Mouse (Mus musculus): ENCODE data around the gene Upp2. TPM values are rescaled to one million over a fixed set of nuclear protein-coding genes. Genes with fewer than 3 reads are reported as not detected.

The Upp2 gene
- total RNA-seq, 2 experiments from 2014 or later: 2.1 to 3.1 TPM

GRCm38 (mm10) chr2:58748296-58748695, 181.2 kb downstream of the Upp2 start:
- DNase-seq (ENCODE audit: low spot score): no peak

- DNase-seq (ENCODE audit: low spot score): no peak
Measured at GRCm38 (mm10) chr2:58752891-58753290, 185.8 kb downstream of the Upp2 start.

- DNase-seq (ENCODE audit: low spot score): no peak
Measured at GRCm38 (mm10) chr2:58754736-58755135, 187.6 kb downstream of the Upp2 start.

DNA sequence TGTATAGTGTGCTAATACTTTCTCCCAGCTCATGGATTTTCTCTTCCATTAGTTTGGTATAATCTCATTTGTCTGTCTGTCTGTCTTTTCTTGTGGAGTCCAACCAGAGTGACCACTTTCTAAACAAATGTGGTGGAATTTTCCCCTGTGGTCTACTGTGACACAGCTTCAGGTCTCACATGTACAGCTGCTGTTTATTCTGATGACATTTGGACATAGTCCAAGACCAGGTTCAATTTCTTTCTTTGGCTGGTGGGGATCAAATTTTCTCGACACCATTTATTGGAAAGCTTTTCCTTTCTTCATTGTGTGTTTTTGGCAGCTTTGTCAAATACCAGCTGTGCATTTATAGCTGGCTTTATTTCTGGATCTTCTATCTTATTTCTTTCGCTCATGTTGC, 191.0 kb downstream of the Upp2 start:
- no peak for DNase-seq (ENCODE audit: low spot score)

GRCm38 (mm10) chr2:58759676-58760075, 192.6 kb downstream of the Upp2 start:
- DNase-seq (ENCODE audit: low spot score): no peak

DNA sequence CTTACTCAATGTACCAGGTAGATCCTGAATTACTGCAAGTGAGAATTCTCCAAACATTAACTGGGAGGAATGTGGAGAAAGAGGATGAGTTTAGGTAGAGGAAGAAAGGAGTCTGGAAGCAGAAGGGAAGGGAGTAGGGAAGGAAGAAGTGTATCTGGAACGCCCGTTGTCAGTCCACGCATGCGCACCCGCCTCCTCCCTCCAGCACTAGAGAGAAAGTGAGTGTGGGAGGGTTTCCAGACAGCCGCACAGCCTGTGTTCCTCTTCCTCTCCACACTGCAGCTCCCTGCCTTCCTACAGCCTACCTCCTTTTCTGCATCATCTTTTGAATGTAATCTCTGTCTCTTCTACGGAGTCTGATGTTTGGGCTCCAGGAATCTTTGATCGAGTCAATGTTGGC, 198.0 kb downstream of the Upp2 start:
- no peak for DNase-seq (ENCODE audit: low spot score)

DNA sequence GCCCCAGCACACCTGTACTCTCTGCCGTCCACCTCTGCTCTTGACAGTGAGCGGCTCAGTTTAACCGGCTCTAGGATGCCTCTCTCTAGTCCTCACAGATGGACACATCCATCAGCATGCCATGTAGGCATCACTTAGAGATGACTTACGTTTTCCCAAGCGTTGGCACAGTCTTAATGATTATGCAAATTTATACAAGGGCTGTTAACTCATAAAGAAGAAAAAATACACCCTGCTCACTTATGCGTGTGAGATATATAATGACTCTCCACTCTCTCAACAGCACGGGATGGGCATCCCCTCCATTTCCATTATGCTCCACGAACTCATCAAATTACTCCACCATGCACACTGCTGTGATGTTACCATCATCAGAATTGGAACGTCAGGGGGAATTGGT, 206.7 kb downstream of the Upp2 start:
- DNase-seq (ENCODE audit: low spot score): no peak

GRCm38 (mm10) chr2:58778986-58779495, 211.9 kb downstream of the Upp2 start:
- DNase-seq (ENCODE audit: low spot score): no peak

DNA sequence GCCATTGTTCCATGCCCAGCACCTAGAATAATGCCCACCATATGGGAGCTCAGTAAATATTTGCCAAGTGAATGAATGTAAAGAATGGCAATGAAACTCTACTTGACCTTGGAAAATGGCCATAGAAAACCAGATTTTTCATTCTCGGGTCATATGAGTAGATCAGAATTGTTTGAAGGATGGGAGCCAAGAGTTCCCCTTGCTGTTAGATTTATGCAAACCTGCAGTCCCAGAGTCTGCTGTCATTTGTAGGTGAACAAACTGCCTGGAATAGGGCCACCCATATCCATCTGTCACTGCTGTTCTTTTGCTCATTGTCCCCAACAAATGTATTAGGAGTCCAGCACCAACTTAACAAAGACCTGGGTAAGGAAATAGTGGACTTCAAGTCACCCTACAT, 216.4 kb downstream of the Upp2 start:
- DNase-seq (ENCODE audit: low spot score): no peak

GRCm38 (mm10) chr2:58786177-58786576, 219.1 kb downstream of the Upp2 start:
- no peak for DNase-seq (ENCODE audit: low spot score)

DNA sequence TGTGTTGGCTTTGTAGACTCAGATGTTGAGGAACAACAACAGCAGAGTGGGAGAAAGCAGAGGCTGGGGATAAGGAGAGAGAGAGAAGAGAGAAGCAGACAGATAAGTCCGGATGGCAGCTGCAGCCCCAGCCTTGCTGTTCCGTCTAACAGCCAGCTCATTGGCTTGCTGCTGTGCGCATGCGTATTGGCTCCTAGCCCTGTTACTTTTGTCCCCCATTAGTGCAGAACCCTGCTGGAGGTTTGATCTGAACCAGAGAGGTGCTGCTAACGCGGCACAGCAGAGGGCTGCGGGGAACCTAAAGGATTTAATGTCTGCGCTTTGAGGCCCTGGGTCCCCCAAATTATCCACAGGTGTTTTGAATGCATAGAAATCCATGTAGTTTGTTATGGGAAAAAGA, 219.6 kb downstream of the Upp2 start:
- DNase-seq (ENCODE audit: low spot score): no peak

DNA sequence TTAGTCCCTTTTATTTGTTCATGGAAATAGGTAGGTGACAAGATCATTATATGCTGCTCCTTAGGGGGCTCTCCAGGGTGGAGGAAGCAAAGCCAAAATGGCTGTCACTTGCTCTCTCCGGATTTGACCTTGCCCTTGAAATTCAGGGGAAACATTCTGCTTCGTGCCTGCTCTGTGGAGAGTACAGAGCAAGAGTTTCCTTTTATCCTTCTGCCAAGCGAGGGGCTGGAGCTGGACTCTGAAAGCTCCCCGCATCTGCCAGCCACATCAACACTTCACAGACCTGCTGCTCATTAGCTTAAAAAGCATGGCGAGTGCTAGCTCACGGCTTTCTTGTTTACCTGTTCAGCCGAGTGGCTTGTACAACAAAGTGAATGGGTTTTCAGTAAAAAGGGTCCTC, 220.3 kb downstream of the Upp2 start:
- no peak for DNase-seq (ENCODE audit: low spot score)

DNA sequence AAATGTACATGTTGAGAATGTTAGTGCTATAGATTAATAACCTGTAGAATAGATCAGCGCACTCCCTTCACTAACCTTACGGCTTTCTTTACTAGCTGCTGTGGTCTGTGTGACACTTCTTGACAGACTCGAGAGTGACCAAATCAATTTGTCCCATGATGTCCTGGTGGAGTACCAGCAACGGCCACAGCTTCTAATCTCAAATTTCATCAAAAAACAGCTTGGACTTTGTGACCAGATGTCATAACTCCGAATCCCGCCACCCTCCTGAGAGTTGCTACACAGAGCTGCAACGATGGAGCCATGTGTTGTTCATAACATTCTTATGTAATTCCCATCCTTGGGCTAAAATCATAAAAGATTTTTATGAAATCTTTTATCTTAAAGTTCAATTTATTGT, 222.8 kb downstream of the Upp2 start:
- DNase-seq (ENCODE audit: low spot score): no peak

DNA sequence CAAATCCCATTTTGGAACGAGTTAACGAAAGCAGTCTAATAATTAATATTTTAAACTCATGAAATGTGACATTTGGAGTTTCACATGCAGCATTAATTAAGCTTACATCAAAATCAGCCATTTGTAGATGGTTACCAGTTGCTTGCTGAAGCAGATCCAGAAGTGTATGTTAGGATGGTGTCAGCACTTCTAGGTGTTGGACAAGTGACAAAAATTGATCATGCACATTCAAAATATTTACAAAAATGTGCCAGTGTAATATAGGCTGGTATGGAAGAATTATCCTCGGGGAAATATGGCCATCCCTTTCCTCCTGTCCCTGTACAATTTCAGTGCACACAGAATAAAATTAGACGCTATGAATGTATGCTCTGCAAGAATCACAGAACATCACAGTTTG, 223.3 kb downstream of the Upp2 start:
- no peak for DNase-seq (ENCODE audit: low spot score)

DNA sequence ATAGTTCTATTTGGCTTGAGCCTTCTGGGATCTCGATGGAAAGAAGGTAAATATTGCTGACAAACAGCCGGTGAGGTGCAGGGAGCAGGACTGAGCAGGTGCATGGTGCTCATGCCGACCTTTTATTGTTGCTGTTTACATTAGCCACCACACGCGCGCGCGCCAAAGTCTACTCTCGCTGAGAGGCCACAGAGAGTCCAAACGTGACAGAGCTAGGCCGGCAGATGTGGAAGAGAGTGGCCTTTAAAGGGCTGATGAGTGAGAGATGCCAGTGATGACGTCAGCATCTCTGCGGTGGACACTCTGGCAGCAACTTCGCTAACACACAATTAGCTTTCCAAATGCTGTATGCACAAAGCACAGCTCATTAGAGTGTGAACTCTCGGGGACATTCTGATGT, 227.4 kb downstream of the Upp2 start:
- DNase-seq (ENCODE audit: low spot score): no peak

- no peak for DNase-seq (ENCODE audit: low spot score)
Measured at GRCm38 (mm10) chr2:58795432-58795831, 228.3 kb downstream of the Upp2 start.

DNA sequence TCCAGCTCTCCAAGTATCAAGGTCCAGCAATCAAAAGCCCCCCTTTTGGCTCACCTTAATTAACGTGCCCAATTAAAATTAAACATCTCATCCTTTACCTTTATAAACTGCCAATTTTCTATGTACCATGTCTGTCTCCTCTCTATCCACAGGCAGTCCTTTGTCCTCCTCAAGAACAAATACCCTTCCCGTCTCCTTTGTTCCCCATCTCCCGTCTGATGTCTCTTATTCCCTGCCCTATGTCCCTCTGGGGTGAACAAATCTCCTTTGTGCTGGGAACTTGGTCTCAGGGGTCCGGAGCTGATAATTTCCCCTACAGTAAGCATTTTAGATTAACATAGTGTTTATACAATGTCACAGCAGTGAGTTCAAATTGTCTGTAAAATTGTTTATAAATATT, 230.4 kb downstream of the Upp2 start:
- no peak for DNase-seq (ENCODE audit: low spot score)

GRCm38 (mm10) chr2:58799126-58799525, 232.0 kb downstream of the Upp2 start:
- DNase-seq (ENCODE audit: low spot score): no peak

GRCm38 (mm10) chr2:58799623-58800022, 232.5 kb downstream of the Upp2 start:
- no peak for DNase-seq (ENCODE audit: low spot score)

DNA sequence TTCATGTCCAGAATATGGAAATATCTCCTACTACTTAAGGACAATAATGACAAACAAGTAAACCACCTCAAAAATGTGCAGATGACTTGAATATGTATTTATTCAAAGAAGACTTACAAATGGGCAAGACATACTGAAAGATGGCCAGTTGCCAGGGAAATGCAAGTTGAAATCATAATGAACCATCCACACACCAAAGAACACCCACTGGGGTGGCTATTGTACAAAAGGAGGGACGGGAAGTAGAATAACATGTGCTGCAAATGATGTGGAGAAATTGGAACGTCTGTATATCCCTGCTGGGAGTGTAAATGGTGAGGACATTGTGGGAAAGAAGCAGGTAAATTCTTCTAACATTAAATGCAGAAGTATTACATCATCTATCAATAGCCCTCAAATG, 245.8 kb downstream of the Upp2 start:
- DNase-seq (ENCODE audit: low spot score): no peak

DNA sequence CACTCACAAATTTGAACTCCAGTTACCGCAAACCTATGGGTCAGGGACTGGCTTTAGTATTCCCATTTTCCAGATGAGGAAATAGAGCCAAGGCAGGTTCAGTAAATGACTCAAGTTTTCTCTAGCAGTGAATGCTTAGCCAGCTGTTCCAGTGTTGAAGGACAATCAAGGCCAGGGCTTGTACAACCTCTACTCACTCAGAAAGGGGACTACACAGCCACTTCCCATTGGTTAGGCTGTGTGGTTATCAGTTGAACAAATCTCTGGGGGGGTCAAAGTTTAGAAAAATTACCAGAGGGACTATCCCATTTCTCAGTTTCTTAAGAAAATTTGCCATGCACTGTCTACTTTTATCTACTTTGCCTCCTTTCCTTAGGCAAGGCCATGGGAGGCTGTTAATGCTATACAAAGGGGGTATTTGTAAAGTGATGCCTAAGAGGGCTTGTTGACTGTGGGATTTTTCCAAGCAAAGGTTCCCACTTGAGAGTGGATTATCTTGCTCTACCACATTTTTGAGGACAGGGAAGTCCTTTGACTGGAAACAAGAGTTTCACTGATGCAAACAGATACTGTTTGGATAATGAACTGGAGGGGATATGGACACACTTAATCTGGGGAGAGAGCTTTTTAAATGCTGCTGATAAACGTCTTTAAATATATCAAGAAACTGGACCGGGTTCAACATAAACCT, 262.0 kb downstream of the Upp2 start:
- DNase-seq (ENCODE audit: low spot score): no peak

DNA sequence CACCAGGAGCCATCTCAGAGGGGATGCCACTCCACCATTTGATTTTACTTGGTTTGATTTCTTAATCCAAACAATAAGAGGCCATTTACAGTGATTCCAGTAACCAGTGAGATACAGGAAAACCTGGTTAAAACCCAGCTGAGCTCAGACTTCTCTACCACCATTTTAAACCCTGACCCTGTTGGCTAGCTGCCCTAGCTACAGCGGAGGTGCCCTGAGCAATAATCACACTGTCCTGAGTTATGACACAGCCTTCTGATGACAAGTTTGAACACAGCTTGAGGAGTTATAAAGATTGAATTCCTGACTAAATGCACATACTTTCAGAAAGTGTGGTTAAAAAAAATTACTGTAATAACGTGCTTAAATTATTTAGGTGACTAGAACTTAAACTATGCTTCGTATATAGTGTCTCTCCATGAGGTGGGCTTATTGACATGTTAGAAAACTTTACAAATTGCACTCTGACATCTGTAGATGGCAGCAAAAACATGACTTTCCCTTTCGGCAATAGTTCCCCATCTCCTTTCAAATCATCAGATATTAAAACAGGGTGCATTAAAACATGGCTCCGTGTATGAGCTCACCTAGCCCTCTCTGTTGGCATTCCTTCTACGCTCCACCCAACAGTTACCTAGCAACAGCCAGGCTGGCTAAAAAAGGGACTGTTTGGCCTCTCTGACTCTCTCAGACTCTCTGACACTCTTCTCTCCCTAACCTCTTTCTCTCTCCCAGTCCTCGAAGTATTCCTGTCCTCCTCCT, 263.1 kb downstream of the Upp2 start:
- DNase-seq (ENCODE audit: low spot score): no peak

Data from gastrocnemius, adult 18-20 months (tissue).